Mouse (Mus musculus) layer of hippocampus, postnatal 36 days (tissue): ENCODE data around the gene Irx2. TPM values are rescaled to one million over a fixed set of nuclear protein-coding genes. Genes with fewer than 3 reads are reported as not detected.

Source experiments
- DNase-seq, 2 experiments: peaks; one replicate each; pipeline ENCODE4 v3.0.0; 2022
- total RNA-seq, 2 experiments: library from RNA; stranded (reverse); gene quantifications; 2 replicates each; pipeline ENCODE4 v1.2.3; 2021

The Irx2 gene
- total RNA-seq, 2 experiments from 2014 or later, result not detected

GRCm38 (mm10) chr13:72637536-72637935 is 8.9 kb downstream of the Irx2 start:
- DNase-seq, result no peak

DNA sequence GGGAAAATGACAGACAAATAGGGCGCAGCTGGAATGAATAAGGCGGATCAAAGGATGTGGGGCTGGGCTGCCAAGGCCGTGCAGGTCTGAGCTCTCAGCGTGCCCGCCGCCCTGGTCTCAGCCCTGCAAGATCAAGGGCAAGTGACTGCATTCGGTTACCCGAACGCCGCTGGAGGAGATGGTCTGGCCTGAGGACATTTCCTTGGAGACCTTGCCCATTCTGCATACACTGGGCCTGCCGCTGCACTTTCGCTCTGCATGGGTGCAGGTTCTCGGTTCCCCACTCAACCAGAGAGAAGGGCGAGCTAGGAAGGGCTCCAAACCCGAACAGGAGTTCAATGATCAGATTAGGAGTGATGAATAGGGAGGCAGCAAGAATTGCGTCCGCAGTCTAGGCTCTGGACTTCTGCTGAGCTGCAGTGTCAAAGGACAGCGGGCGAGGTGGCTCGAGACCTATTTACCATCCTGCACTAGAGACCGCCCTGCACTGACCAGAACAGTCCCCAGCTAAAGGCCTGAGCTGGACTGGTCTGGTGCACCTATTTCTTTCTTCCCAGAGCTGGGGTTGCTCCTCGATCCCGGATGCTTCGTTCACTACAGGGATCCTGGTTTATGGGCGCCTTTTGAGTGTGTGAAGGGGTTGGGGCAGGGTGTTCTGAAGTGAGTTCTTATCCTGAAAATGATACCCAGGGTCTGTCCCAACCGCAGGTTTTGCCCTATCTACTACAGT is 9.9 kb downstream of the Irx2 start:
- DNase-seq, result no peak

DNA sequence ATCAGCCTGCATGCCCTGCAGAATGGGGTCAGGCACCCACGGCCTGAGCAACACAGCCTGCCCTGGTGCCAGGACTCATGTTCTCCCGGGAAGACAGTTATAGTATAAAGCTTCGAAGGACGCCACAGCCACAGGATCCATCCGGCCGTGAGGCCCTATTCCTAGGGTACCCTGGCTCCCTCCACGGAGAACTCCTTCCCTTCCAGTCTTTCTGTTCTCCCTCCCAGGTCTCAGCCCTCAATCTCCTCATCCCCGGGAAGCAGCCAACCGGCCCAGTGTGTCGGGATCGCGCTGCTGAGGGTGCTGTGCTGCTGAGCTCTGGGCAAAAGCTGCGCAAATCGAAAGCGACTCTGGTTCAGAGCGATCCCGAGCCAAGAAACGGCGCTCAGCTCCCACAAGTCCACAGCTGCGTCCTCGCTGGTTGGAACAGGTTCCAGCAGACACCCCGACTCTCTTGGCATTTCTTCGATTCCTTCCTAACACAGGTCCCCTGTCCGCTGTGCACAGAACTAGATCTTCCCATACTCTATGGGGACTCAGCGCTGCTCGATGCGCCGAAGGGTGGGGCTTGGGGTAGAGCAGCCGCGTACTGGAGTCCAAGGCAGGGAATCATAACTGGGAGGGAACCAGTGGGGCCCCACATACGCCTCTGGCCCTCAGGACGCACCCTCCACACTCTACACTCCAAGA is 11.0 kb downstream of the Irx2 start:
- DNase-seq, result no peak

GRCm38 (mm10) chr13:72640131-72640521 is 11.5 kb downstream of the Irx2 start:
- DNase-seq, result no peak

GRCm38 (mm10) chr13:72656447-72656846 is 27.8 kb downstream of the Irx2 start:
- DNase-seq, result no peak

- DNase-seq, result no peak
These were observed 47.2 kb downstream of the Irx2 start for GRCm38 (mm10) chr13:72675826-72676225.
